Mouse (Mus musculus) left cerebral cortex, postnatal 4 days (tissue): ENCODE data around the gene Setdb1. TPM values are rescaled to one million over a fixed set of nuclear protein-coding genes. Genes with fewer than 3 reads are reported as not detected.
"Not testable (repeated sequence)": the region's sequence is repeated elsewhere in the genome, so short reads cannot be mapped to it uniquely, and the experiment has no call there.

ENCODE experiments used
- DNase-seq: peaks from one replicate; pipeline ENCODE4 v3.0.0-alpha.2; 2022
- intact Hi-C: fragments of 180-260 bp; cut with DNase I; formaldehyde crosslinking; loops from one replicate; pipeline ENCODE4 v1.15.1; 2025
- total RNA-seq, 2 experiments: library from RNA; stranded (reverse); gene quantifications; 2 replicates each; pipeline ENCODE4 v1.2.3; 2021

Setdb1 gene
- total RNA-seq: 10 to 100 TPM; 60.0 to 64.4 TPM

GRCm38 (mm10) chr3:95356701-95357449 lies at the start of gene Setdb1:
Gene Setdb1 (minus strand): TSS chr3:95357202.
- DNase-seq: peak; percentile 98
- intact Hi-C loops: loop anchor here (5.0 kb wide), 1 partner anchor 75 kb away; the partner anchor contains the start of gene Arnt

GRCm38 (mm10) chr3:95402741-95403140 lies 45.7 kb upstream of the Setdb1 start, which contains the start of gene 4930558C23Rik:
Gene 4930558C23Rik (minus strand): TSS chr3:95402841.
- intact Hi-C loops: no loop called here

GRCm38 (mm10) chr3:95394385-95394784 lies 37.4 kb upstream of the Setdb1 start:
- intact Hi-C loops: no loop called here
- no peak for DNase-seq

More at GRCm38 (mm10) chr3:95402741-95403140, 45.7 kb upstream of the Setdb1 start, which contains the start of gene 4930558C23Rik:
- no peak for DNase-seq

- no peak for DNase-seq
- intact Hi-C loops: no loop called here
Observed at GRCm38 (mm10) chr3:95385401-95386075, 28.5 kb upstream of the Setdb1 start.

GRCm38 (mm10) chr3:95373208-95373607 lies 16.2 kb upstream of the Setdb1 start:
- no peak for DNase-seq
- intact Hi-C loops: no loop called here

GRCm38 (mm10) chr3:95370101-95370500 lies 13.1 kb upstream of the Setdb1 start:
- intact Hi-C loops: no loop called here
- no peak for DNase-seq

- DNase-seq, intact Hi-C loops: not testable (repeated sequence)
Observed at GRCm38 (mm10) chr3:95360276-95360675, 3.3 kb upstream of the Setdb1 start.

GRCm38 (mm10) chr3:95357746-95358145 lies 744 bp upstream of the Setdb1 start:
- DNase-seq: no peak
- intact Hi-C loops: loop anchor here (5.0 kb wide), 1 partner anchor 75 kb away; the partner anchor contains the start of gene Arnt

- intact Hi-C loops: loop anchor here (5.0 kb wide), 1 partner anchor 76 kb away; the partner anchor contains the start of gene Arnt
- not testable (repeated sequence) for DNase-seq
Observed at GRCm38 (mm10) chr3:95355911-95356544, 974 bp downstream of the Setdb1 start.

- intact Hi-C loops: loop anchor here (5.0 to 10.0 kb wide), 3 partner anchors 103 to 425 kb away; no protein-coding TSS in a partner anchor
- no peak for DNase-seq
Observed at GRCm38 (mm10) chr3:95349491-95349890, 7.5 kb downstream of the Setdb1 start.

- intact Hi-C loops: loop anchor here (5.0 to 10.0 kb wide), 3 partner anchors 104 to 426 kb away; no protein-coding TSS in a partner anchor
- not testable (repeated sequence) for DNase-seq
Observed at GRCm38 (mm10) chr3:95348343-95348742, 8.7 kb downstream of the Setdb1 start.

GRCm38 (mm10) chr3:95346454-95346853 lies 10.5 kb downstream of the Setdb1 start:
- intact Hi-C loops: loop anchor here (5.0 to 10.0 kb wide), 3 partner anchors 106 to 428 kb away; no protein-coding TSS in a partner anchor
- no peak for DNase-seq

GRCm38 (mm10) chr3:95343356-95344000 lies 13.5 kb downstream of the Setdb1 start:
- DNase-seq: not testable (repeated sequence)
- intact Hi-C loops: loop anchor here (10.0 kb wide), 1 partner anchor 431 kb away; no protein-coding TSS in a partner anchor

GRCm38 (mm10) chr3:95338251-95338650 lies 18.8 kb downstream of the Setdb1 start:
- intact Hi-C loops: no loop called here
- DNase-seq: no peak

- DNase-seq: no peak
- intact Hi-C loops: no loop called here
Observed at GRCm38 (mm10) chr3:95337345-95337744, 19.7 kb downstream of the Setdb1 start.

GRCm38 (mm10) chr3:95331528-95331927 lies 25.5 kb downstream of the Setdb1 start:
- no peak for DNase-seq
- intact Hi-C loops: loop anchor here (5.0 kb wide), 1 partner anchor 516 kb away; no protein-coding TSS in a partner anchor

- intact Hi-C loops: no loop called here
- DNase-seq: no peak
Observed at GRCm38 (mm10) chr3:95328803-95329404, 28.1 kb downstream of the Setdb1 start.

GRCm38 (mm10) chr3:95324454-95325144 lies 32.4 kb downstream of the Setdb1 start:
- DNase-seq: no peak
- intact Hi-C loops: no loop called here

- no peak for DNase-seq
- intact Hi-C loops: no loop called here
Observed at GRCm38 (mm10) chr3:95323429-95323828, 33.6 kb downstream of the Setdb1 start.
